Mouse (Mus musculus): Measurements from ENCODE around the gene Raly. TPM values are rescaled to one million over a fixed set of nuclear protein-coding genes. Genes with fewer than 3 reads are reported as not detected.

Gene Raly
- polyA plus RNA-seq, 1 experiment from 2014 or later, result 12.1 TPM

- Histone ChIP-seq H3K27me3 (ENCODE audit: insufficient read depth, low read length) (no peaks in the 10 kb centered on the region), H3K27ac (ENCODE audit: low read depth) (no peak overlapping the region), H3K9ac (replicated peaks) (no peak overlapping the region), H3K9me3 (ENCODE audit: low read length) (no peaks in the 10 kb centered on the region; the same call in 1 of the 2 replicates), H3K36me3 (replicated peaks; ENCODE audit: insufficient read depth, low read length) (no peaks in the 10 kb centered on the region), H3K4me1 (ENCODE audit: insufficient read depth) (no peaks in the 10 kb centered on the region), H3K4me3 (ENCODE audit: low read depth, low read length) (no peak overlapping the region), H3K4me2 (ENCODE audit: low read depth, low read length) (no peak overlapping the region)
- WGBS (ENCODE audit: insufficient replicate concordance), result 61% methylated on average over 7 of the region's 7 CpGs
- TF ChIP-seq EP300 (IDR thresholded peaks at IDR 0.05; ENCODE audit: low read depth), result no peak
- TF ChIP-seq CTCF (IDR thresholded peaks at IDR 0.05; ENCODE audit: low read depth), result no peak
- no peak for DNase-seq
- ATAC-seq, result no peak
These were observed 14.4 kb upstream of the Raly start for GRCm38 (mm10) chr2:154776496-154776895.

- Histone ChIP-seq H3K4me3 (ENCODE audit: low read depth, low read length) (no peak overlapping the region), H3K9ac (replicated peaks) (no peak overlapping the region), H3K9me3 (ENCODE audit: low read length) (no peaks in the 10 kb centered on the region), H3K4me1 (ENCODE audit: insufficient read depth) (no peaks in the 10 kb centered on the region), H3K36me3 (replicated peaks; ENCODE audit: insufficient read depth, low read length) (no peaks in the 10 kb centered on the region), H3K27ac (ENCODE audit: low read depth) (no peak overlapping the region), H3K4me2 (ENCODE audit: low read depth, low read length) (no peak overlapping the region), H3K27me3 (ENCODE audit: insufficient read depth, low read length) (no peaks in the 10 kb centered on the region)
- DNase-seq, result no peak
- WGBS (ENCODE audit: insufficient replicate concordance), result 73% methylated on average over 3 of the region's 3 CpGs
- no peak for ATAC-seq
- TF ChIP-seq CTCF (IDR thresholded peaks at IDR 0.05; ENCODE audit: low read depth) (no peak), EP300 (IDR thresholded peaks at IDR 0.05; ENCODE audit: low read depth) (no peak)
These were observed 11.2 kb upstream of the Raly start for GRCm38 (mm10) chr2:154779648-154780047.

- Histone ChIP-seq H3K4me3 (ENCODE audit: low read depth, low read length) (no peak overlapping the region), H3K9ac (replicated peaks) (no peak overlapping the region), H3K27ac (ENCODE audit: low read depth) (no peak overlapping the region), H3K4me1 (ENCODE audit: insufficient read depth) (peaks cover 17% of the 10 kb centered on the region), H3K4me2 (ENCODE audit: low read depth, low read length) (no peak overlapping the region), H3K9me3 (ENCODE audit: low read length) (no peaks in the 10 kb centered on the region), H3K36me3 (replicated peaks; ENCODE audit: insufficient read depth, low read length) (no peaks in the 10 kb centered on the region), H3K27me3 (ENCODE audit: insufficient read depth, low read length) (no peaks in the 10 kb centered on the region)
- no peak for TF ChIP-seq EP300 (IDR thresholded peaks at IDR 0.05; ENCODE audit: low read depth)
- TF ChIP-seq CTCF (IDR thresholded peaks at IDR 0.05; ENCODE audit: low read depth), result no peak
- WGBS (ENCODE audit: insufficient replicate concordance), result 74% methylated on average over 4 of the region's 4 CpGs
- ATAC-seq (no peak), DNase-seq (no peak)
These were observed 8.5 kb upstream of the Raly start for GRCm38 (mm10) chr2:154782361-154782760.

- H3K36me3 ChIP-seq (replicated peaks; ENCODE audit: insufficient read depth, low read length), result no peaks in the 10 kb centered on the region
- H3K27ac ChIP-seq (ENCODE audit: low read depth), result no peak overlapping the region
- H3K9me3 ChIP-seq (ENCODE audit: low read length), result no peaks in the 10 kb centered on the region
- H3K9ac ChIP-seq (replicated peaks), result no peak overlapping the region
- H3K27me3 ChIP-seq (ENCODE audit: insufficient read depth, low read length), result no peaks in the 10 kb centered on the region
- H3K4me3 ChIP-seq (ENCODE audit: low read depth, low read length), result no peak overlapping the region
- DNase-seq (no peak), ATAC-seq (no peak)
- no peak overlapping the region for H3K4me2 ChIP-seq (ENCODE audit: low read depth, low read length)
- WGBS (ENCODE audit: insufficient replicate concordance), result 77% methylated on average over 17 of the region's 17 CpGs
- H3K4me1 ChIP-seq (ENCODE audit: insufficient read depth), result peaks cover 17% of the 10 kb centered on the region
- TF ChIP-seq EP300 (IDR thresholded peaks at IDR 0.05; ENCODE audit: low read depth) (no peak), CTCF (IDR thresholded peaks at IDR 0.05; ENCODE audit: low read depth) (no peak)
These were observed 7.8 kb upstream of the Raly start for GRCm38 (mm10) chr2:154782856-154783650.

- Histone ChIP-seq H3K36me3 (replicated peaks; ENCODE audit: insufficient read depth, low read length) (no peaks in the 10 kb centered on the region), H3K9me3 (ENCODE audit: low read length) (no peaks in the 10 kb centered on the region), H3K4me3 (ENCODE audit: low read depth, low read length) (no peak overlapping the region), H3K4me1 (ENCODE audit: insufficient read depth) (peaks cover 26% of the 10 kb centered on the region), H3K27me3 (ENCODE audit: insufficient read depth, low read length) (no peaks in the 10 kb centered on the region), H3K27ac (ENCODE audit: low read depth) (no peak overlapping the region), H3K9ac (replicated peaks) (no peak overlapping the region; the same call in 1 of the 2 replicates), H3K4me2 (ENCODE audit: low read depth, low read length) (no peak overlapping the region)
- ATAC-seq, result no peak
- no peak for DNase-seq
- TF ChIP-seq EP300 (IDR thresholded peaks at IDR 0.05; ENCODE audit: low read depth), result no peak
- TF ChIP-seq CTCF (IDR thresholded peaks at IDR 0.05; ENCODE audit: low read depth), result no peak
- 56% methylated on average over 3 of the region's 3 CpGs for WGBS (ENCODE audit: insufficient replicate concordance)
These were observed 5.6 kb upstream of the Raly start for GRCm38 (mm10) chr2:154785284-154785683.

- H3K4me2 ChIP-seq (ENCODE audit: low read depth, low read length), result peak overlapping the region; percentile 40
- H3K9ac ChIP-seq (replicated peaks), result no peak overlapping the region
- H3K9me3 ChIP-seq (ENCODE audit: low read length), result no peaks in the 10 kb centered on the region
- peaks cover 27% of the 10 kb centered on the region for H3K4me1 ChIP-seq (ENCODE audit: insufficient read depth)
- peak overlapping the region; percentile 76 for H3K27ac ChIP-seq (ENCODE audit: low read depth)
- peak; percentile 7 for ATAC-seq
- no peaks in the 10 kb centered on the region for H3K36me3 ChIP-seq (replicated peaks; ENCODE audit: insufficient read depth, low read length)
- no peak overlapping the region for H3K4me3 ChIP-seq (ENCODE audit: low read depth, low read length)
- H3K27me3 ChIP-seq (ENCODE audit: insufficient read depth, low read length), result no peaks in the 10 kb centered on the region
- WGBS (ENCODE audit: insufficient replicate concordance), result 37% methylated on average over 3 of the region's 3 CpGs
- peak; percentile 89 for TF ChIP-seq EP300 (IDR thresholded peaks at IDR 0.05; ENCODE audit: low read depth)
- no peak for TF ChIP-seq CTCF (IDR thresholded peaks at IDR 0.05; ENCODE audit: low read depth)
- peak; percentile 81 for DNase-seq
These were observed 4.7 kb upstream of the Raly start for GRCm38 (mm10) chr2:154786187-154786586.
